1 mouse cellular context compared by ENCODE assay signal in the genomic region with DNA sequence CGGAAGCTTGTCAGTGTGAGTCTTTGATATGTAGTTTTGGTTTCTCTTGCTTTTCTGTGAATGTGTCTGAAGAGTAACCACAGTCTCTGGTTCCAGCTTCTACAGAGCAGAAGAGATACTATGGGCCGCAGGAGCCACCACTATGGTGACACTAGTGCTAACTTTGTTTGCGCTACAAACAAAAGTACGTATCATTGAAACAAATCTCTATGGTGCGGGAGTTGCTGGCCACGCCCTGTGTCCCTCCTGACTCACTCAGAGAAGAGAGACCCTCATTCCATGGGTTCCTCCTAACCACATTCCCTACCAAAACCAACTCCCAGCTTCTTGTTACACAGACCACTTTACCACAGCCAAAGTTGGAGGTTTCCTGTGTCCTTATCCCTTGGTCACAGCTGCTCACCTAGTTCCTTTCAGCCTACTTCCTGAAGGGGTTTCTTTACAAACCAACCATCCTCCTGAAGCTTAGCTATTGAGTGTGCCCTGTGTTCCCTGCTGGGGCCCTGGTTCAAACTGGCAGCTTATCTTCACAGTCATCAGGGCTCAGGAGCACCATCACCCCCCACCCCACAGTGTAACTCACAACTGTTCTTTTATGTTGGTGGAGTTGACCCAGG.
TF ChIP-seq lines count a peak whose summit lies in the region.

No protein-coding gene starts in this region.

TF ChIP-seq in MEL, 35 proteins besides CTCF, POLR2A, EP300 and RAD21 (continued from another document):
- TF ChIP-seq ZC3H11A (IDR thresholded peaks at IDR 0.05; ENCODE audit: low read depth, low read length) = 0 out of 2 replicates have a peak, but pooled peaks have one; percentile 6
- TF ChIP-seq NRF1 (IDR thresholded peaks at IDR 0.05; ENCODE audit: insufficient read depth, low read depth, low read length, poor library complexity, severe bottlenecking) = no peak
- peak; percentile 41 for TF ChIP-seq GATA1 (IDR thresholded peaks at IDR 0.05; ENCODE audit: low read depth, low read length)
- TF ChIP-seq MYB (IDR thresholded peaks at IDR 0.05; ENCODE audit: low read depth, low read length) = no peak
- TF ChIP-seq SIN3A (IDR thresholded peaks at IDR 0.05; ENCODE audit: low read length) = 0 out of 2 replicates have a peak, but pooled peaks have one; percentile 32
- no peak for TF ChIP-seq CHD2 (IDR thresholded peaks at IDR 0.05; ENCODE audit: low read length)
- no peak for TF ChIP-seq USF1 (IDR thresholded peaks at IDR 0.05; ENCODE audit: low read depth, low read length)
- no peak for TF ChIP-seq MAFK (IDR thresholded peaks at IDR 0.05; ENCODE audit: borderline replicate concordance, low read depth, low read length)
- peak; percentile 44; the same call in 1 of the 2 replicates for TF ChIP-seq ELF1 (IDR thresholded peaks at IDR 0.05; ENCODE audit: low read depth, low read length)
